Mouse (Mus musculus): ENCODE data around the gene Plcg2. TPM values are rescaled to one million over a fixed set of nuclear protein-coding genes. Genes with fewer than 3 reads are reported as not detected.

Gene Plcg2
- polyA plus RNA-seq (2014; fragmentation: Illumina TruSeq; extraction: RNeasy Lipid Tissue Mini Kit (QIAGEN cat#74804)): 0.68 TPM

GRCm38 (mm10) chr8:117498179-117498914 is at the start of gene Plcg2:
TSS of gene Plcg2 (plus strand) at chr8:117498291.

GRCm38 (mm10) chr8:117673430-117673830 is 175.3 kb downstream of the Plcg2 start, which contains the start of gene Sdr42e1:
TSS of gene Sdr42e1 (minus strand) at chr8:117673689.

Other genes starting within 250 kb of the Plcg2 start
- 1.1 TPM for gene Cmip, start 241.2 kb upstream of the Plcg2 start, polyA plus RNA-seq (2014; fragmentation: Illumina TruSeq; extraction: RNeasy Lipid Tissue Mini Kit (QIAGEN cat#74804))
- gene Sdr42e1, start 175.4 kb downstream of the Plcg2 start, polyA plus RNA-seq (2014; fragmentation: Illumina TruSeq; extraction: RNeasy Lipid Tissue Mini Kit (QIAGEN cat#74804)): 1.5 TPM
- 4.2 TPM for gene Hsd17b2, start 203.6 kb downstream of the Plcg2 start, polyA plus RNA-seq (2014; fragmentation: Illumina TruSeq; extraction: RNeasy Lipid Tissue Mini Kit (QIAGEN cat#74804))